Mouse (Mus musculus) CD4-positive, CD25-positive, alpha-beta regulatory T cell (primary cell): ENCODE data around the gene Amigo3. TPM values are rescaled to one million over a fixed set of nuclear protein-coding genes. Genes with fewer than 3 reads are reported as not detected.

Source experiments
- polyA plus RNA-seq: library from polyadenylated mRNA; unstranded; fragments of 100-300 nt; shearing (Covaris generic); gene quantifications from one replicate; pipeline ENCODE4 v1.2.1, GENCODE M21; 2017

The Amigo3 gene
- 4.6 TPM for polyA plus RNA-seq

GRCm38 (mm10) chr9:108052885-108053664 is at the start of gene Amigo3:
TSS of gene Amigo3 (plus strand) at chr9:108053159.

DNA sequence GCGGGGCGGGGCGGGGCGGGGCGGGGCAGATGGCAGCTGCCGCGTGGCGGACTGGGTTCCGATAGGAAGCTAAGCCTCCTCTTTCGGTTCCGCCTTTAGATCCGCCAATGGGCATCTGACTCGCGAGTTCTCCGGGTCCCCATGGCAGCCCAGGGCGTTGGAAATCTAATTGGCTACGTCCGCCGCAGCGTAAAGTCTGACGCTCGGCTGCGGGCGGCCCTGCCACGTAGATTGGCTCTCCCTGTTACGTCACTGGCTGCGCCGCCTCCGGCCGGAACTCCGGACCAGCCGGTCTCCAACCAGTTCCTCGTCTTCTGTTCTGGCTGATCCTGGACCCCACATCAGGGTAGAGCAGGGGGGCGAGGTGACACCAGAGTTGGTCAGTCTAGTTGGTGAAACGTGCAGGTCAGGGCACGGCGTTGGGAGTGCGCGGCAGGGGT is 3.9 kb upstream of the Amigo3 start, which contains the start of gene Gmppb:
TSS of gene Gmppb (plus strand) at position 227 of the 440 bp plus-strand sequence.

GRCm38 (mm10) chr9:108080168-108080567 is 27.2 kb downstream of the Amigo3 start, which contains the start of gene Mst1:
TSS of gene Mst1 (plus strand) at chr9:108080436.

GRCm38 (mm10) chr9:108082988-108083431 is 30.1 kb downstream of the Amigo3 start, which contains the start of gene Rnf123:
TSS of gene Rnf123 (minus strand) at chr9:108083346.

DNA sequence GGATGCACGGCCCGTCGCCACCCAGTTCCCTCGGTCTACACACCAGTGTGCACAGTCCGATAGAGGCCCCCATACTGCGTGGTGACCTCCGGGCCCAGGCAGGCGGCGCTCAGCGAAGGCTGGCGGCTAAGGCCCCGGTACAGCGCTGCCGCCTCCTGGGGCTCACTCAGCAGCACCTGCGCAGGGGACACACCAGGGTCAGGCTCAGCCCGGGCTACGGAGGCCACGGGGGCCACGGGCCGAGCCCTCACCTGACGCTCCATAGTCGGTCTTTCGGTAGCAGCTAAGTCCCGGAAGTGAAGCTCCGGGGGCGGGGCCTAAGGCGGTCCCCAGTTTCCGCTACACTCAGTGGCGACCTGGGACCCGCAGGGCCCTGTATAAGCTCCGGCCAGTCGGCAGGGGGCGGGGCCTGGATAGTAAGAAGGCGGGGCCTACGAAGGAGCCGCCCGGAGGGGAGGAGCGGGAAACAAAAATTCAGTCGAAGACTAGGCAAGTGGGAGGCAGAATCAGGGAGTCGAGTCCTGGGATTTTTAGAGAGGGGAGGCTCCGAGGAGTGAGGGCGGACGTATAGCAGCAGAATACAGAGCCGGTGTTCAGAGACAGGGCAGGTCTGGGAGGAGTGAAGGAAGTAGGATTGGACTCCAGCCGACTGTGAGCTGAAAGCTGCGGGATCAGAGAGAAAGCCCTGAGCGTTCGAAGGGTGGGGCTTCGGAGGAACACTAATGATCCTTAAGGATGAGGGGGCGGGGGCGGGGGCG is 41.4 kb downstream of the Amigo3 start, which contains the start of gene Apeh:
TSS of gene Apeh (minus strand) at position 423 of the 758 bp plus-strand sequence.

Other genes with a start within 250 kb of the Amigo3 start
- 106 TPM for gene Rbm6, start 179.9 kb upstream of the Amigo3 start, polyA plus RNA-seq
- gene Mon1a, start 165.0 kb upstream of the Amigo3 start, polyA plus RNA-seq = 24.3 TPM
- not detected for gene Mst1r, start 146.3 kb upstream of the Amigo3 start, polyA plus RNA-seq
- gene Actl11, start 124.7 kb upstream of the Amigo3 start, polyA plus RNA-seq = not detected
- gene Camkv, start 117.5 kb upstream of the Amigo3 start, polyA plus RNA-seq = 0.13 TPM
- gene Traip, start 103.0 kb upstream of the Amigo3 start, polyA plus RNA-seq = 4.1 TPM
- 260 TPM for gene Uba7, start 77.7 kb upstream of the Amigo3 start, polyA plus RNA-seq
- 0.25 TPM for gene Gm20661, start 70.1 kb upstream of the Amigo3 start, polyA plus RNA-seq
- gene Inka1, start 67.3 kb upstream of the Amigo3 start, polyA plus RNA-seq = 1.9 TPM
- 0.41 TPM for gene Cdhr4, start 60.7 kb upstream of the Amigo3 start, polyA plus RNA-seq
- gene Gm20662, start 56.8 kb upstream of the Amigo3 start, polyA plus RNA-seq = not detected
- gene Ip6k1, start 50.7 kb upstream of the Amigo3 start, polyA plus RNA-seq = 143 TPM
- 35.5 TPM for gene Gmppb, start 3.9 kb upstream of the Amigo3 start, polyA plus RNA-seq
- gene Mst1, start 27.3 kb downstream of the Amigo3 start, polyA plus RNA-seq = 1.5 TPM
- gene Rnf123, start 30.2 kb downstream of the Amigo3 start, polyA plus RNA-seq = 146 TPM
- 118 TPM for gene Apeh, start 41.4 kb downstream of the Amigo3 start, polyA plus RNA-seq
- 0.56 TPM for gene Bsn, start 137.2 kb downstream of the Amigo3 start, polyA plus RNA-seq
- 21.4 TPM for gene Dag1, start 210.8 kb downstream of the Amigo3 start, polyA plus RNA-seq
- 2.1 TPM for gene Nicn1, start 237.3 kb downstream of the Amigo3 start, polyA plus RNA-seq
- 0.48 TPM for gene Amt, start 243.7 kb downstream of the Amigo3 start, polyA plus RNA-seq